Mouse (Mus musculus) MEL (cell line): ENCODE measurements around the gene Sfpq. TPM values are rescaled to one million over a fixed set of nuclear protein-coding genes. Genes with fewer than 3 reads are reported as not detected.
A peak's percentile ranks its signal among the peaks of the same experiment; 100 is the strongest.
"Not testable (repeated sequence)": the region's sequence is repeated elsewhere in the genome, so short reads cannot be mapped to it uniquely, and the experiment has no call there.

Experiments used
- DNase-seq: peaks from one replicate; pipeline ENCODE4 v3.0.0; 2011; ENCODE audit warnings: low read depth, low spot score
- H3K27ac ChIP-seq: 2 replicates; pipeline ENCODE4 v1.5.1; 2012; ENCODE audit warnings: low read depth, mild to moderate bottlenecking, control low read depth, low read length, moderate library complexity; ENCODE audit not compliant: control insufficient read depth
- H3K27me3 ChIP-seq, 2 experiments: fragments of 150-350 bp in 1 of 2; sonication (generic) in 1 of 2; 2 replicates each; pipeline ENCODE4 v1.6.1; 2012; ENCODE audit warnings: low read length in 2 of 2, mild to moderate bottlenecking in 2 of 2, improper control_type of control experiment in 1 of 2, moderate library complexity in 1 of 2; ENCODE audit not compliant: insufficient read depth in 2 of 2, control insufficient read depth in 1 of 2
- H3K36me3 ChIP-seq, 2 experiments: 2 replicates each; pipeline ENCODE4 v1.6.1; 2012 to 2014; ENCODE audit warnings: low read length in 2 of 2, improper control_type of control experiment in 1 of 2, inconsistent platforms in 1 of 2, mild to moderate bottlenecking in 1 of 2; ENCODE audit not compliant: insufficient read depth in 2 of 2, control insufficient read depth in 1 of 2
- H3K4me1 ChIP-seq, 2 experiments: fragments of 150-350 bp in 1 of 2; sonication (generic) in 1 of 2; 2 replicates each; pipeline ENCODE4 v1.6.1; 2012; ENCODE audit warnings: low read length in 2 of 2, improper control_type of control experiment in 1 of 2, mild to moderate bottlenecking in 1 of 2; ENCODE audit not compliant: insufficient read depth in 2 of 2, control insufficient read depth in 1 of 2
- H3K4me3 ChIP-seq, 2 experiments: fragments of 150-350 bp in 1 of 2; sonication (generic) in 1 of 2; 2 replicates each; pipeline ENCODE4 v1.5.1; 2012; ENCODE audit warnings: low read depth in 2 of 2, low read length in 2 of 2, mild to moderate bottlenecking in 2 of 2, moderate library complexity in 2 of 2, control low read depth in 1 of 2, improper control_type of control experiment in 1 of 2; ENCODE audit not compliant: control insufficient read depth in 1 of 2, insufficient read depth in 1 of 2
- H3K79me2 ChIP-seq: 2 replicates; pipeline ENCODE4 v1.6.1; 2012; ENCODE audit warnings: mild to moderate bottlenecking, low read length, moderate library complexity; ENCODE audit not compliant: control insufficient read depth, poor library complexity, insufficient read depth
- H3K9ac ChIP-seq: 2 replicates; pipeline ENCODE4 v1.6.1; 2012; ENCODE audit warnings: low read depth, mild to moderate bottlenecking, control low read depth, low read length, moderate library complexity; ENCODE audit not compliant: control insufficient read depth, poor library complexity, severe bottlenecking
- H3K9me3 ChIP-seq: fragments of 150-350 bp; sonication (generic); replicated peaks from 2 replicates; pipeline ENCODE4 v1.6.1; 2012; ENCODE audit warnings: mild to moderate bottlenecking, low read length, improper control_type of control experiment, moderate library complexity; ENCODE audit not compliant: insufficient read depth
- ELF1 ChIP-seq: IDR thresholded peaks from 2 replicates; pipeline ENCODE4 v1.6.1; 2014; ENCODE audit warnings: low read depth, mild to moderate bottlenecking, inconsistent platforms, low read length, improper control_type of control experiment, moderate library complexity
- EP300 ChIP-seq, 2 experiments: IDR thresholded peaks; 2 replicates each; pipeline ENCODE4 v1.6.1; 2011; ENCODE audit warnings: improper control_type of control experiment in 2 of 2, low read length in 2 of 2, low read depth in 1 of 2, mild to moderate bottlenecking in 1 of 2
- GATA1 ChIP-seq: IDR thresholded peaks from 2 replicates; pipeline ENCODE4 v1.6.1; 2011; ENCODE audit warnings: low read depth, low read length, improper control_type of control experiment
- KAT2A ChIP-seq: conservative IDR thresholded peaks from 2 replicates; pipeline ENCODE4 v1.6.1; 2012; ENCODE audit warnings: low read depth, low read length, improper control_type of control experiment, inconsistent platforms
- MAX ChIP-seq: IDR thresholded peaks from 2 replicates; pipeline ENCODE4 v1.6.1; 2011; ENCODE audit warnings: low read length, improper control_type of control experiment
- MYB ChIP-seq: IDR thresholded peaks from 2 replicates; pipeline ENCODE4 v1.6.1; 2011; ENCODE audit warnings: mild to moderate bottlenecking, low read depth, low read length, improper control_type of control experiment
- POLR2AphosphoS2 ChIP-seq: IDR thresholded peaks from 2 replicates; pipeline ENCODE4 v1.6.1; 2011; ENCODE audit warnings: low read length, improper control_type of control experiment
- RAD21 ChIP-seq: IDR thresholded peaks from 2 replicates; pipeline ENCODE4 v1.6.1; 2011; ENCODE audit warnings: mild to moderate bottlenecking, low read depth, low read length, improper control_type of control experiment
- SMC3 ChIP-seq: IDR thresholded peaks from 2 replicates; pipeline ENCODE4 v1.6.1; 2011; ENCODE audit warnings: low read depth, low read length, improper control_type of control experiment
- TAL1 ChIP-seq: IDR thresholded peaks from 2 replicates; pipeline ENCODE4 v1.6.1; 2012; ENCODE audit warnings: mild to moderate bottlenecking, inconsistent platforms, low read length, moderate library complexity, mixed read lengths
- TBP ChIP-seq: IDR thresholded peaks from 2 replicates; pipeline ENCODE4 v1.8.0; 2011; ENCODE audit warnings: low read depth, low read length, improper control_type of control experiment
- UBTF ChIP-seq: IDR thresholded peaks from 2 replicates; pipeline ENCODE4 v1.6.1; 2012; ENCODE audit warnings: low read depth, mild to moderate bottlenecking, inconsistent platforms, low read length, improper control_type of control experiment, moderate library complexity, borderline replicate concordance; ENCODE audit not compliant: insufficient read depth
- USF1 ChIP-seq: IDR thresholded peaks from 2 replicates; pipeline ENCODE4 v1.6.1; 2014; ENCODE audit warnings: low read depth, mild to moderate bottlenecking, inconsistent platforms, low read length, improper control_type of control experiment, moderate library complexity
- USF2 ChIP-seq, 2 experiments: IDR thresholded peaks; 2 replicates each; pipeline ENCODE4 v1.6.1; 2011 to 2012; ENCODE audit warnings: improper control_type of control experiment in 2 of 2, low read length in 2 of 2, borderline replicate concordance in 1 of 2, inconsistent platforms in 1 of 2, low read depth in 1 of 2, mild to moderate bottlenecking in 1 of 2; ENCODE audit not compliant: insufficient read depth in 1 of 2
- ZC3H11A ChIP-seq: IDR thresholded peaks from 2 replicates; pipeline ENCODE4 v1.6.1; 2012; ENCODE audit warnings: low read depth, mild to moderate bottlenecking, inconsistent platforms, low read length, improper control_type of control experiment
- ZMIZ1 ChIP-seq: IDR thresholded peaks from 2 replicates; pipeline ENCODE4 v1.6.1; 2012; ENCODE audit warnings: low read depth, mild to moderate bottlenecking, inconsistent platforms, low read length, improper control_type of control experiment, moderate library complexity
- ZNF384 ChIP-seq: IDR thresholded peaks from 2 replicates; pipeline ENCODE4 v1.6.1; 2012; ENCODE audit warnings: low read depth, mild to moderate bottlenecking, inconsistent platforms, low read length, improper control_type of control experiment
- polyA plus RNA-seq, 2 experiments: library from polyadenylated mRNA; stranded (reverse) in 1 of 2; unstranded in 1 of 2; fragments of >175 nt in 1 of 2; fragments of >200 nt in 1 of 2; gene quantifications; 2 replicates each; pipeline versions ENCODE4 v1.2.1 to v1.2.4; 2012; ENCODE audit warnings: low replicate concordance in 2 of 2, low read depth in 1 of 2; ENCODE audit not compliant: insufficient read length in 2 of 2, insufficient read depth in 1 of 2, missing spikeins in 1 of 2
- total RNA-seq: library from RNA; depleted of rRNA; stranded (reverse); fragments of 300-350 nt; gene quantifications from 2 replicates; pipeline ENCODE4 v1.2.3, GENCODE M21; 2012

The Sfpq gene
- total and polyA plus RNA-seq, 3 experiments, result 100 to 366 (median 259) TPM

- TF ChIP-seq ZC3H11A (no peak), GATA1 (no peak), SMC3 (no peak), POLR2AphosphoS2 (no peak), TAL1 (no peak), ELF1 (no peak), KAT2A (no peak), ZNF384 (no peak), USF1 (no peak), USF2 (IDR thresholded peaks at IDR 0.05; ENCODE audit: borderline replicate concordance in 1 of 2, insufficient read depth in 1 of 2, low read depth in 1 of 2, low read length in 2 of 2) (no peak), EP300 (IDR thresholded peaks at IDR 0.05; ENCODE audit: low read depth in 1 of 2, low read length in 2 of 2) (no peak), MAX (no peak), UBTF (no peak), ZMIZ1 (no peak), RAD21 (no peak), MYB (no peak)
- no peaks in the 10 kb centered on the region for H3K36me3 ChIP-seq
- H3K4me1 ChIP-seq, result peaks cover 0 to 1% of the 10 kb centered on the region in 2 experiments; a peak in 1 of 4 replicates
- H3K27me3 ChIP-seq, result peaks cover 1 to 3% of the 10 kb centered on the region in 2 experiments; a peak in 2 of 4 replicates
- no peak overlapping the region for H3K9ac ChIP-seq
- DNase-seq, result no peak
- H3K9me3 ChIP-seq, result no peaks in the 10 kb centered on the region
- no peaks in the 10 kb centered on the region for H3K79me2 ChIP-seq
- no peak overlapping the region for H3K4me3 ChIP-seq
- H3K27ac ChIP-seq, result no peak overlapping the region
Observed at GRCm38 (mm10) chr4:126983321-126983720, 37.8 kb upstream of the Sfpq start.

- not testable (repeated sequence) for H3K27me3 ChIP-seq, H3K36me3 ChIP-seq, H3K9ac ChIP-seq, H3K79me2 ChIP-seq, DNase-seq, H3K4me3 ChIP-seq, H3K9me3 ChIP-seq, H3K27ac ChIP-seq, H3K4me1 ChIP-seq
- TF ChIP-seq TBP, result peak; percentile 71
Observed at GRCm38 (mm10) chr4:126983736-126984525, 37.2 kb upstream of the Sfpq start.
